Mouse (Mus musculus): ENCODE data around the gene Trem1. TPM values are rescaled to one million over a fixed set of nuclear protein-coding genes. Genes with fewer than 3 reads are reported as not detected.

Trem1 gene
- polyA plus RNA-seq, 1 experiment from 2014 or later, result 0.06 TPM

GRCm38 (mm10) chr17:48247221-48247928 lies 14.8 kb downstream of the Trem1 start, which contains the start of gene Trem3:
TSS of gene Trem3 (plus strand) at chr17:48247777.
- H3K9me3 ChIP-seq, result no peaks in the 10 kb centered on the region
- H3K4me3 ChIP-seq, result no peak within 1 kb of the TSS
- no peaks in the 10 kb centered on the region for H3K4me1 ChIP-seq
- H3K4me2 ChIP-seq, result no peak within 1 kb of the TSS
- 72% methylated on average over 11 of the region's 11 CpGs for WGBS
- ATAC-seq (ENCODE audit: insufficient number of reproducible peaks, low FRiP score, low TSS enrichment, low read depth), result no peak
- no peak within 1 kb of the TSS for H3K9ac ChIP-seq
- H3K27me3 ChIP-seq, result no peaks in the 10 kb centered on the region
- H3K36me3 ChIP-seq, result no peaks in the 10 kb centered on the region
- H3K27ac ChIP-seq, result no peak within 1 kb of the TSS

DNA sequence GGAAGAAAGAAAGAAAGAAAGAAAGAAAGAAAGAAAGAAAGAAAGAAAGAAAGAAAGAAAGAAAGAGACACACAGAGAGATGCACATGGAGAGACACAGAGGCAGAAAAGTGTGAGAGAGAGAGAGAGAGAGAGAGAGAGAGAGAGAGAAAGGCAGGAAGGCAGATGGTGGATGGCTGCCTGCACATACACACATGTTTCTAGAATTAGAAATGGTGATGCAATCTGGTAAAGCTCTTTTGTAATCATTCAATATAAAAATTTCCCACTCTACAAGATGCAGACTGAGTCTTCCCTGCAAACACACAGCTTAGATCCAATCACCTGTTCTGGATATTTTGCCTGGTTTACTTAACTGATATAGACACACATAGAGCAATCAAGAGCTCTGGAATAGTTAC lies 16.5 kb downstream of the Trem1 start:
- Histone ChIP-seq H3K4me3 (no peak overlapping the region), H3K9me3 (no peaks in the 10 kb centered on the region), H3K4me2 (no peak overlapping the region), H3K9ac (no peak overlapping the region), H3K4me1 (no peaks in the 10 kb centered on the region), H3K27ac (no peak overlapping the region), H3K36me3 (no peaks in the 10 kb centered on the region), H3K27me3 (no peaks in the 10 kb centered on the region)
- ATAC-seq (ENCODE audit: insufficient number of reproducible peaks, low FRiP score, low TSS enrichment, low read depth), result no peak

GRCm38 (mm10) chr17:48249501-48249900 lies 16.9 kb downstream of the Trem1 start:
- Histone ChIP-seq H3K27me3 (no peaks in the 10 kb centered on the region), H3K27ac (no peak overlapping the region), H3K36me3 (no peaks in the 10 kb centered on the region), H3K4me2 (no peak overlapping the region), H3K9ac (no peak overlapping the region), H3K9me3 (no peaks in the 10 kb centered on the region), H3K4me1 (no peaks in the 10 kb centered on the region), H3K4me3 (no peak overlapping the region)
- ATAC-seq (ENCODE audit: insufficient number of reproducible peaks, low FRiP score, low TSS enrichment, low read depth), result no peak
- WGBS, result 80% methylated on average over 11 of the region's 11 CpGs

GRCm38 (mm10) chr17:48250631-48251030 lies 18.1 kb downstream of the Trem1 start:
- whole genome bisulfite sequencing, result 80% methylated on average over 7 of the region's 7 CpGs
- H3K4me3 ChIP-seq, result no peak overlapping the region
- H3K27me3 ChIP-seq, result no peaks in the 10 kb centered on the region
- H3K9me3 ChIP-seq, result no peaks in the 10 kb centered on the region
- ATAC-seq (ENCODE audit: insufficient number of reproducible peaks, low FRiP score, low TSS enrichment, low read depth), result no peak
- H3K9ac ChIP-seq, result no peak overlapping the region
- H3K4me2 ChIP-seq, result no peak overlapping the region
- H3K36me3 ChIP-seq, result no peaks in the 10 kb centered on the region
- no peak overlapping the region for H3K27ac ChIP-seq
- no peaks in the 10 kb centered on the region for H3K4me1 ChIP-seq

DNA sequence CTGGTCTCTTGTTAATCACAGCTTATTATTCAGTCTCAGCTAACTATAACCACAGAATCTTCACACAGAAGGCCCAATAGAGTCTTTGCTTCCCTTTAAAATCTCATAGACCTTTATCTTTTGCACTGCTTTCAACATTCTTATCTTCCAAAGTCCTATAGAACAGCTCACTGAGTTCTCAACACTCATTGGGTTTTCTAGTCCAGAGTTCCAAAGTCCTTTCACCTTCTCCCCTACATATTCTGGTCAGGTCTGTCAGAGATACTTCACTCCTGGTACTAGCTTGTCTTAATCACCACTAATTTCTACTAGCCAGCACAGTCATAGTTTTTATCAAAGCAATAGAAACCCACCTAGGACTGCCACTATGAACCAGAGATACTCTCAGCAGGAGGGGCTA lies 24.0 kb downstream of the Trem1 start:
- no peaks in the 10 kb centered on the region for H3K27me3 ChIP-seq
- peaks cover 7% of the 10 kb centered on the region; the same call in 1 of the 2 replicates for H3K9me3 ChIP-seq
- H3K4me1 ChIP-seq, result no peaks in the 10 kb centered on the region
- ATAC-seq (ENCODE audit: insufficient number of reproducible peaks, low FRiP score, low TSS enrichment, low read depth), result no peak
- no peak overlapping the region for H3K9ac ChIP-seq
- H3K4me2 ChIP-seq, result no peak overlapping the region
- H3K27ac ChIP-seq, result no peak overlapping the region
- H3K36me3 ChIP-seq, result no peaks in the 10 kb centered on the region
- no peak overlapping the region for H3K4me3 ChIP-seq

DNA sequence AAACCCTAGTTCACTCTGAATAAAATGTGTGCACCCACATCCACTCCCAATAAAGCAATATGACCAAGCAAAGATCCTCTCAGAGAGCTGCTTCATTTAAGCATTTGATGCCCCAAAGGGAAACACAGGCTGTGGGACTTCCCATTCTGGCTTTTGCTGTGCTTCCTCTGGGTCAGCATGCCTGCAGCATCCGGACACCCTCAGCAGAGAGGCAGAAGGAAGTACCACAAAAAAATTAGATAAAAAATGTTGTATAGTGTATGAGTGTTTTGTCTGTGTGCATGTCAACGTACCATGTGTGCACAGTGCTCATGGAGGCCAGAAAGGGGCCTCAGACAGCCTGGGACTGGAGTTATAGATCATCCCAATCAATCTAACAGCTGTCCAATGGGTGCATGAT lies 29.3 kb downstream of the Trem1 start:
- Histone ChIP-seq H3K4me3 (no peak overlapping the region), H3K4me2 (no peak overlapping the region), H3K9me3 (peaks cover 7% of the 10 kb centered on the region; the same call in 1 of the 2 replicates), H3K9ac (no peak overlapping the region), H3K27ac (no peak overlapping the region), H3K36me3 (no peaks in the 10 kb centered on the region), H3K4me1 (no peaks in the 10 kb centered on the region), H3K27me3 (no peaks in the 10 kb centered on the region)
- no peak for ATAC-seq (ENCODE audit: insufficient number of reproducible peaks, low FRiP score, low TSS enrichment, low read depth)
- WGBS, result 79% methylated on average over 2 of the region's 2 CpGs

DNA sequence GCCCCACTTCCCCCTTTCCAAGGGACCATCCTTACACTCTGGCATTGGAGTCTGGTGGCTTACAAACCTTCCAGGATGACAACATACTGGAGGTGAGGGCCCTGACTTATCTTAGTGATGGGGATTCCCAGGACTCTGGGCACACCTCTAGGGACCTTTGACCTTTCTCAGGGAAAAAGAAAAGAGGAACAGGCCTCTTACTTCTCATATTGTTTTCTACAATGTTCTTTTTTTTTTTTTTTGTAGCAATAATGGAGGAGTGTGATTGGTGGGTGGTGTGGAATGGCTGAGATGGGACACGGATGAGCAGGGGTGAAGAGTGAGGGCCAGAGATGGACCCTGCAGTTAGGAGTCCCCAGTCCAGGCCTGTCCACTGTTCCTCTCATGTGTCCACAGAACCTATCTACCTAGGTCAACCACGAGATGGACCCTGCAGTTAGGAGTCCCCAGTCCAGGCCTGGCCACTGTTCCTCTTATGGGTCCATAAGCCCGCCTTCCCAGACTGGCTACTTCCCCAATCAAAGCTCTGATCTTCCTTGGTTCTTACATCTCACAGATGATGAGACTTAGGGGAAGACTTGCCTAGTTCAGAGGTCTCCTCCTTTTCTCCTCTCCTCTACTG lies 31.3 kb downstream of the Trem1 start, which contains the start of gene Treml4:
TSS of gene Treml4 (plus strand) at position 555 of the 622 bp plus-strand sequence.
- 86% methylated on average over 3 of the region's 3 CpGs for WGBS
- H3K4me2 ChIP-seq, result no peak within 1 kb of the TSS
- H3K9me3 ChIP-seq, result peaks cover 5% of the 10 kb centered on the region; the same call in 1 of the 2 replicates
- H3K4me1 ChIP-seq, result no peaks in the 10 kb centered on the region
- no peak within 1 kb of the TSS for H3K4me3 ChIP-seq
- no peak within 1 kb of the TSS for H3K9ac ChIP-seq
- no peaks in the 10 kb centered on the region for H3K36me3 ChIP-seq
- H3K27me3 ChIP-seq, result no peaks in the 10 kb centered on the region
- ATAC-seq (ENCODE audit: insufficient number of reproducible peaks, low FRiP score, low TSS enrichment, low read depth), result no peak
- no peak within 1 kb of the TSS for H3K27ac ChIP-seq

DNA sequence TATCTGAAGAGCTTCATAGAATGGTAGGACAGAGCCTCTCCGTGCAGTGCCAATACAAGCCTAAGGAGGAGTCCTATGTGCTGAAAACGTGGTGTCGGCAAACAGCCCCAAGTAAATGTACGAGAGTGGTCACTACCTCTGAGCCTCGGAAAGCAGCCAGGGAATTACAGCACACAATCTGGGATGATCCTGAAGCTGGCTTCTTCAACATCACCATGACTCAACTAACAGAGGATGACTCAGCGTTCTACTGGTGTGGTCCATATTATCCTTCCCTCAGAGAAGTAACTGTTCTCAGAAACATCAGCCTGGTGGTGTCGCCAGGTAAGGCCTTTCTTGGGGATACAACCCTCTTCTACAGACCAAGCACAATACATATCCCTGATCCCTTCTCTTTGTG lies 32.1 kb downstream of the Trem1 start:
- no peaks in the 10 kb centered on the region for H3K36me3 ChIP-seq
- H3K4me1 ChIP-seq, result no peaks in the 10 kb centered on the region
- 89% methylated on average over 7 of the region's 7 CpGs for WGBS
- H3K27me3 ChIP-seq, result no peaks in the 10 kb centered on the region
- H3K4me3 ChIP-seq, result no peak overlapping the region
- no peak overlapping the region for H3K9ac ChIP-seq
- H3K9me3 ChIP-seq, result no peaks in the 10 kb centered on the region
- no peak for ATAC-seq (ENCODE audit: insufficient number of reproducible peaks, low FRiP score, low TSS enrichment, low read depth)
- no peak overlapping the region for H3K4me2 ChIP-seq
- no peak overlapping the region for H3K27ac ChIP-seq

- Histone ChIP-seq H3K27ac (no peak overlapping the region), H3K27me3 (no peaks in the 10 kb centered on the region), H3K9me3 (no peaks in the 10 kb centered on the region), H3K4me2 (no peak overlapping the region), H3K4me1 (no peaks in the 10 kb centered on the region), H3K9ac (no peak overlapping the region), H3K36me3 (no peaks in the 10 kb centered on the region), H3K4me3 (no peak overlapping the region)
- WGBS, result 6% methylated on average over 2 of the region's 2 CpGs
- no peak for ATAC-seq (ENCODE audit: insufficient number of reproducible peaks, low FRiP score, low TSS enrichment, low read depth)
Measured at GRCm38 (mm10) chr17:48266138-48266537, 33.6 kb downstream of the Trem1 start.

- H3K4me3 ChIP-seq, result no peak overlapping the region
- H3K9me3 ChIP-seq, result no peaks in the 10 kb centered on the region
- no peak for ATAC-seq (ENCODE audit: insufficient number of reproducible peaks, low FRiP score, low TSS enrichment, low read depth)
- no peak overlapping the region for H3K27ac ChIP-seq
- H3K4me1 ChIP-seq, result no peaks in the 10 kb centered on the region
- no peaks in the 10 kb centered on the region for H3K27me3 ChIP-seq
- H3K4me2 ChIP-seq, result no peak overlapping the region
- 26% methylated on average over 2 of the region's 2 CpGs for WGBS
- no peaks in the 10 kb centered on the region for H3K36me3 ChIP-seq
- H3K9ac ChIP-seq, result no peak overlapping the region
Measured at GRCm38 (mm10) chr17:48266610-48267304, 34.2 kb downstream of the Trem1 start.

DNA sequence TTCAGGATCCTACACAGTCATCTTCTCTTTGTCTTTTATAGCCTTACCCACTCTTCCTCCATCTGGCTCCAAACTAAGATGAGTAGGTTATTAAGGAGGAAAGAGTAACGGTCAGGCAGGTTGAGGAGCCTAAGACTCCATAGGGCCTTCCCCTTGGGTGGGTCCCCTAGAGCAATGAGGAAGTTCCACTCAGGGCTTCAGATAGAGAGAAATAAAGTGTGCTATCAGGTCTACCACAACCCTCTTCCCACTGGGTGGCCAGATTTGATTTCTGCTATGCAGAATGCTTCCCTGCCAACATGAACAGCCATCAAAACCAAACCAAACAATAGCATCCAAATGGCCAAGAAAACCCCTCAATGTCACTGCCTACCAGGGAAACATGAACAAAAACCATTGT lies 35.0 kb downstream of the Trem1 start:
- Histone ChIP-seq H3K27me3 (no peaks in the 10 kb centered on the region), H3K9me3 (no peaks in the 10 kb centered on the region), H3K4me3 (no peak overlapping the region), H3K9ac (no peak overlapping the region), H3K36me3 (no peaks in the 10 kb centered on the region), H3K27ac (no peak overlapping the region), H3K4me2 (no peak overlapping the region), H3K4me1 (no peaks in the 10 kb centered on the region)
- 60% methylated on average over 1 of the region's 1 CpGs for WGBS
- no peak for ATAC-seq (ENCODE audit: insufficient number of reproducible peaks, low FRiP score, low TSS enrichment, low read depth)

DNA sequence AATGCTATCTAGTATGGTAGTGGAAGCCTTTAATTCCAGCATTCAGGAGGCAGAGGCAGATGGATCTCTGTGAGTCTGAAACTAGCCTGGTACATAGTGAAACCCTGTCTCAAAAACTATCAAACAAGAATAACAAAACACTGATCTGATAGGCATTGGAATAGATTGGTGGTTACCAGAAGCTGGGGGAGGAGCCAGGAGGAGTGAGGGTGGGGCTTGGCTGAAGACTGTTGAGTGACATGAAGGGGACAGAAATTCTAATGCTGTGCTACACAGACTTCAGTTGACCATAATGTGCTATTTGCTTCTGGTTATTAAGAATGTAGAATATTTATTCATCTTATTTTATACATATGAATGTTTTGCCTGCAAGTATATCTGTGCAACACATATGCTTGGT lies 35.7 kb downstream of the Trem1 start:
- Histone ChIP-seq H3K36me3 (no peaks in the 10 kb centered on the region), H3K9me3 (no peaks in the 10 kb centered on the region)
- ATAC-seq (ENCODE audit: insufficient number of reproducible peaks, low FRiP score, low TSS enrichment, low read depth), result no peak

More for the DNA sequence above, 35.7 kb downstream of the Trem1 start:
- Histone ChIP-seq H3K4me2 (no peak overlapping the region), H3K27ac (no peak overlapping the region), H3K9ac (no peak overlapping the region), H3K27me3 (no peaks in the 10 kb centered on the region), H3K4me3 (no peak overlapping the region), H3K4me1 (no peaks in the 10 kb centered on the region)

Measured in limb, embryonic 15.5 days (tissue).